Mouse (Mus musculus): ENCODE measurements around the gene Gm16368.
"Not testable (repeated sequence)": the region's sequence is repeated elsewhere in the genome, so short reads cannot be mapped to it uniquely, and the experiment has no call there.

Gm16368 gene

GRCm38 (mm10) chr12:88083397-88083796 lies at the start of gene Gm16368:
Gm16368 (plus strand) TSS chr12:88083697.
- not testable (repeated sequence) for DNase-seq (ENCODE audit: low spot score in 2 of 2)

GRCm38 (mm10) chr12:88039062-88039461 lies 44.4 kb upstream of the Gm16368 start:
- DNase-seq (ENCODE audit: low spot score in 2 of 2) = not testable (repeated sequence)

- not testable (repeated sequence) for DNase-seq (ENCODE audit: low spot score in 2 of 2)
Measured at GRCm38 (mm10) chr12:88039703-88040102, 43.8 kb upstream of the Gm16368 start.

- not testable (repeated sequence) for DNase-seq (ENCODE audit: low spot score in 2 of 2)
Measured at GRCm38 (mm10) chr12:88045226-88045625, 38.3 kb upstream of the Gm16368 start.
